Mouse (Mus musculus): ENCODE data around the gene Fam222b.

- peak; percentile 82; the same call in 1 of the 2 replicates for TF ChIP-seq CTCF (IDR thresholded peaks at IDR 0.05; ENCODE audit: extremely low read depth, insufficient read depth, insufficient read length, insufficient replicate concordance)
- TF ChIP-seq POLR2A (IDR thresholded peaks at IDR 0.05; ENCODE audit: low read depth, low read length), result no peak
Observed at GRCm38 (mm10) chr11:78059833-78060757, 34.4 kb upstream of the Fam222b start.

Data from spleen, adult 2 months (tissue).